Mouse (Mus musculus) neural tube, embryonic 15.5 days (tissue): ENCODE results near the gene Dazap1. TPM values are rescaled to one million over a fixed set of nuclear protein-coding genes. Genes with fewer than 3 reads are reported as not detected.

Experiments used
- ATAC-seq: fragments of 200-750 bp; cut with Nextera tagmentation; 2 replicates; pipeline ENCODE4 v1.8.0; 2017; ENCODE audit warnings: mild to moderate bottlenecking, moderate TSS enrichment, moderate library complexity; ENCODE audit not compliant: low FRiP score
- H3K27ac ChIP-seq: fragments of 300-500 bp; sonication (generic); replicated peaks from 2 replicates; pipeline ENCODE4 v1.5.1; 2015; ENCODE audit warnings: mild to moderate bottlenecking, inconsistent platforms
- H3K27me3 ChIP-seq: fragments of 300-500 bp; sonication (generic); replicated peaks from 2 replicates; pipeline ENCODE4 v1.6.1; 2015; ENCODE audit warnings: inconsistent platforms
- H3K36me3 ChIP-seq: fragments of 300-500 bp; sonication (generic); 2 replicates; pipeline ENCODE4 v1.6.1; 2015; ENCODE audit warnings: inconsistent platforms
- H3K4me1 ChIP-seq: fragments of 300-500 bp; sonication (generic); 2 replicates; pipeline ENCODE4 v1.6.1; 2015; ENCODE audit warnings: inconsistent platforms
- H3K4me2 ChIP-seq: fragments of 300-500 bp; sonication (generic); 2 replicates; pipeline ENCODE4 v1.6.1; 2015; ENCODE audit warnings: inconsistent platforms, mild to moderate bottlenecking, moderate library complexity
- H3K4me3 ChIP-seq: fragments of 300-500 bp; sonication (generic); replicated peaks from 2 replicates; pipeline ENCODE4 v1.5.1; 2015; ENCODE audit warnings: mild to moderate bottlenecking, inconsistent platforms
- H3K9ac ChIP-seq: fragments of 300-500 bp; sonication (generic); replicated peaks from 2 replicates; pipeline ENCODE4 v1.6.1; 2015; ENCODE audit warnings: mild to moderate bottlenecking, inconsistent platforms
- H3K9me3 ChIP-seq: fragments of 300-500 bp; sonication (generic); replicated peaks from 2 replicates; pipeline ENCODE4 v1.6.1; 2016; ENCODE audit warnings: inconsistent platforms
- WGBS: fragments of 180-500 bp; shearing (Covaris S2); methylation state at CpG from one replicate; pipeline ENCODE4 v1.1.7; 2015; ENCODE audit warnings: mixed read lengths; 5-methylcytosine and 5-hydroxymethylcytosine counted together
- polyA plus RNA-seq: library from polyadenylated mRNA; unstranded; fragments of >200 nt; fragmentation: Nextera tagmentation; extraction: Ambion mirVana; gene quantifications from 2 replicates; pipeline ENCODE4 v1.2.1, GENCODE M21; 2015

Gene Dazap1
- polyA plus RNA-seq, 1 experiment from 2014 or later: 48.6 TPM

DNA sequence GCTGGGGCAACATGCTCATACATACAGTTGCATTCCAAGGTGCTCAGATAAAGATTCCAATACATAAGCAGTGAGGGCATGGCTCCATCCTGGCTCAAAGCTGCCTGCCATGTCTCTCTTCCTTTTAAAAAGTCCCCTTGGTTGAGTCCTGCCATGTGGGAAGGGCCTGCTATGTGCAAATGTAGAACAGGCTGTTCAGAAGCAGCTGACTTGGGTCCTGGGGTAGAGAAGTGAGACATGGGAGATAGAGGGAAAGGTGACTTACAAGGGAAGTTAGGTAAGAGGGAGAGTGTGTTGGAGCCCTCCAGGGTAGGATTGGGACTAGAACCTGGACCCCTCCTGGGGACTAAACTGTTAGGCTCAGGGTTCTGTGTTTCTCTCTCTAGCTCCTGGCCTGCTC lies 9.3 kb upstream of the Dazap1 start:
- Histone ChIP-seq H3K4me1 (peaks cover 37% of the 10 kb centered on the region), H3K27ac (no peak overlapping the region), H3K4me2 (no peak overlapping the region), H3K9me3 (no peaks in the 10 kb centered on the region), H3K9ac (0 out of 2 replicates have a peak overlapping the region, but pooled peaks have one; percentile 11), H3K36me3 (peaks cover 43% of the 10 kb centered on the region), H3K4me3 (no peak overlapping the region), H3K27me3 (no peaks in the 10 kb centered on the region)
- no peak for ATAC-seq

DNA sequence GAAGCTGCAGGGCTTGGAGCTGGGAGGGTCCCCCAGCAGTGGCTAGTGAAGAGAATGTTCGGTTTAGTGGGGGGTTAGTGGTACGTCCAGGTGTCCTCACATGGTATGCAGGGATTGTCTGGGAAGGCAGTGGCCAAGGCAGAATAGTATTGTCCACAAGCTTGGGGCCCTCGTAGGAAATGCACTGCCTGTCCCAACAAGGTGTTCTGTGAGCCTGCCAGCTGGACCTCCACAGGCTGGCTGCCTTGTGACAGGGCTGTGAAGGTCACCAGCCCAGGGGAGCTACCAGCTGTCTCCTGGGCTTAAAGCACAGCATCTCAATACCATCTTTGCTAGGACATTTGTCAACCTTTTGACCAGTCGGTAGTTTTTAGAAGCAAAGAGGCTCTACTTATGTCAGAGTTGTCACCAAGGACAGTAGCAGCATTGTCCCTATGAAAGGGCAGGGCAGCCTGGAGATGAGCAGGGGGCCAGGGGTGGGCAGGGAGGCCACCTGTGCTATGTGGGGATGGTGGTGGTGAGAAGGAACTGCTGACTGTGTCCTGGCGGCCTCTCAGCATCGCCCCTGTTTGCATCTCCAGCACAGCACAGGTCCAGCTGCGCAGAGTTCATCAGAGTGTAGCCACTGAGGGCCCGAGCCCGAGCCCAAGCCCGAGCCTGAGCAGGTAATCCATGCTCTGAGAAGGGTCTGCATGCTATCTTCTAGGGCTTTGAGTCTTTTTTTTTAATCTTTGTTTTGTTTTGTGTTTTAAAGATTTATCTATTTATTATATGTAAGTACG lies 8.6 kb upstream of the Dazap1 start:
- Histone ChIP-seq H3K4me2 (no peak overlapping the region), H3K36me3 (peaks cover 47% of the 10 kb centered on the region), H3K9me3 (no peaks in the 10 kb centered on the region), H3K9ac (0 out of 2 replicates have a peak overlapping the region, but pooled peaks have one; percentile 11), H3K27ac (no peak overlapping the region), H3K4me1 (peaks cover 36% of the 10 kb centered on the region), H3K27me3 (no peaks in the 10 kb centered on the region), H3K4me3 (no peak overlapping the region)
- ATAC-seq: no peak
- WGBS: 95% methylated on average over 11 of the region's 11 CpGs

DNA sequence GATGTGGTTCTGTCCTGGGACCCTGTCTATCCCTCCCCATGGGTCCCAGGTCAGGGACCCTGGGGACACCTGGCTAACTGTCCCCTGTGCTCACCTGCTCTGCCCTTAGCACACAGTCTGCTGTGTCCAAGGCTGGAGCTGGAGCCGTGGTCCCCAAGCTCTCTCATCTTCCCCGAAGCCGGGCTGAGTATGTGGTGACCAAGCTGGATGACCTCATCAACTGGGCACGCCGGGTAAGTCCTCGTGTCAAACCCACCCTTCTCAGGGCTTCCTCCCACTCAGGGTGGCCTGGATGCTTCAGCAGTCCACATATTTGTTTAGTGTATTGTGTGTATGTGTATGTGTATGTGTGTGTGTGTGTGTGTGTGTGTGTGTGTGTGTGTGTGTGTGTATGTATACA lies 7.7 kb upstream of the Dazap1 start:
- peaks cover 55% of the 10 kb centered on the region for H3K36me3 ChIP-seq
- H3K4me1 ChIP-seq: peaks cover 31% of the 10 kb centered on the region
- no peak for ATAC-seq
- H3K27me3 ChIP-seq: no peaks in the 10 kb centered on the region
- no peak overlapping the region for H3K4me2 ChIP-seq
- no peak overlapping the region for H3K27ac ChIP-seq
- H3K9ac ChIP-seq: no peak overlapping the region
- no peak overlapping the region for H3K4me3 ChIP-seq
- WGBS: 86% methylated on average over 6 of the region's 6 CpGs
- H3K9me3 ChIP-seq: no peaks in the 10 kb centered on the region

DNA sequence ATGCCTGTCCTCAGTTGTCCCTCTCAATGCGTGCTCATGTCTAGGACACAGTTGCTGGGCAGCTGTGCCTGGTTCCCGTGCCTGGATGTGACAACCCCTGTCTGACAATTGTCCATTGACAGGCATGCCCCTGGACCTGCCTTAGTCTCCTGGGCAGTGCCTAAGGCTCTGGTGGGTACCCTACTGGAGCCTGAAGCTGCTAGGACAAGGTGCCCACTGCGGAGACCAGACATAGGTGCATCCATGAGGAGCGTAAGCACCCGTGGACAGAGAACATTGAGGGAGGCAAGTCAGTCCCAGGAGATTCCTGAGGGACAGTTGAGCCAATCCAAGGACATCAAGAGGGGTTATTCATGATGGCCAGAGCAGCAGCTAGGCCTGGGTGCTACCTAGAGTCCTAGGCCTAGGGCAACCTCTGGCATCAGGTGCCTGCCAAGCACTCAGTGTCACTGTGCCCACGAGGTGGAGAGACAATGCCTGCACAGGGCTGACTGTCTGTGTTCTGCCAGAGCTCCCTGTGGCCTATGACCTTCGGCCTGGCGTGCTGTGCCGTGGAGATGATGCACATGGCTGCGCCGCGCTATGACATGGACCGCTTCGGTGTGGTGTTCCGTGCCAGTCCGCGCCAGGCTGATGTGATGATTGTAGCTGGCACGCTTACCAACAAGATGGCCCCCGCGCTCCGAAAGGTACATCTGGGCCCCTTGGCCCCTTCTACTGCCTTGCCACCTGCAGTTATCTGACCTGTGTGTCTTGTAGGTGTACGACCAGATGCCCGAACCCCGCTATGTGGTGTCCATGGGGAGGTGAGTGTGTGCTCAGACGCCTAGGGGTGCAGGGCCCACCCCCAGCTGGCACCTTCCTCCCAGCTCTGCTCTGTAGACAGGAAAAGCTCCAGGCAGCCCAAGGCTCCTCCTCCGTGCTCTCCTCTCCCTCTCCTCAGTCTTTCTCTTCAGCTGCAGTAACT lies 6.7 kb upstream of the Dazap1 start:
- no peaks in the 10 kb centered on the region for H3K9me3 ChIP-seq
- no peak overlapping the region for H3K4me3 ChIP-seq
- H3K27ac ChIP-seq: no peak overlapping the region
- no peaks in the 10 kb centered on the region for H3K27me3 ChIP-seq
- ATAC-seq: no peak
- no peak overlapping the region for H3K9ac ChIP-seq
- WGBS: 97% methylated on average over 26 of the region's 26 CpGs
- H3K4me2 ChIP-seq: no peak overlapping the region
- peaks cover 59% of the 10 kb centered on the region for H3K36me3 ChIP-seq
- peaks cover 39% of the 10 kb centered on the region for H3K4me1 ChIP-seq

DNA sequence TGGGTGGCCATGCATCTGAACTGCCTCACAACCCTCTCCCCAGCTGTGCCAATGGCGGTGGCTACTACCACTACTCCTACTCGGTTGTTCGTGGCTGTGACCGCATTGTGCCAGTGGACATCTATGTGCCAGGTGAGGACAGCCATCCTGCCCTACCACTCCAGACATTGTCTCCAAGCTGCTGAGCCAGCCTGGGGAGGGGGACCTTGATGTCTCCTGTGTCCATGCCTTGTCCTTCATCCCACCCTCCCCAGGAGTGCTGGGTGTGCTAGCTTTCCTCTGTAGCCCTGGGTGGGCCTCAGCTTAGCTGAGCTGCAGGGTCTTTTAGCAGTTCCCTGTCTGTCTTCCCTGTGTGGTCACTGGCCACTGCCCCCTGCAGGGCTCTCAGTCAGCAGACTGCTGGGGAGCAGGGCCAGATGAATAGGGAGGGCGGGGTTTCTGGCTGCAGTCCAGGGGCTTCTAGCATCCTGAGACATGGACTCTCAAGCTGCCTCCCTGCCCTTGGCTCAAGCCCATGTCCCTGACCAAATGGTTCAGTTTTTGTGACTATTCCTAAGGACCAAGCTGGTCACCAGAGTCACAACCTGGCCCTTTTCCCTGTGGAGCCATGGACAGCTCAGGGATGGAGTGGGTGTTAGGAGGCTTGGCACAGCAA lies 5.3 kb upstream of the Dazap1 start:
- Histone ChIP-seq H3K9me3 (no peaks in the 10 kb centered on the region), H3K27me3 (no peaks in the 10 kb centered on the region), H3K4me3 (no peak overlapping the region), H3K36me3 (peaks cover 59% of the 10 kb centered on the region), H3K4me1 (peaks cover 39% of the 10 kb centered on the region), H3K27ac (no peak overlapping the region), H3K4me2 (no peak overlapping the region), H3K9ac (no peak overlapping the region)
- ATAC-seq: no peak
- 94% methylated on average over 5 of the region's 5 CpGs for WGBS

DNA sequence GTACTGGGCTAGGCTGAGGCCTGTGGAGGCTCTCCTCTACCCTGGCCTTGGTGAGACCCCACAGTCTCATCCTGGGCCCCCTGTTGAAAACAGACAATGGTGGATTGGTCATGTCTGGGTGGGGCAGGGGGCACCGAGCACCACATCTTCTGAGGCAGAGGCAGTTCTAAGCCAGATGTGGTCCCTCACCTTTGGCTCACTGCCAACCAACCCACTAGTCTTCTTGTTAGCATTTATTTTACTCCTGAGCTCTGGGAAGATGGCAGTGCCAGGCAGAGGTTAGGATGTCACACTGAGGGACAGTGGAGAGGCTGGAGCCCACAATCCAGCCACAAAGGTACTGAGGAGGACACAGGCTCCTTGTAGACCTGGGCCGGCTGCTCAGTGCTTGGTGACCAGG lies 3.4 kb upstream of the Dazap1 start:
- Histone ChIP-seq H3K27ac (no peak overlapping the region), H3K27me3 (no peaks in the 10 kb centered on the region), H3K4me1 (peaks cover 41% of the 10 kb centered on the region), H3K36me3 (peaks cover 55% of the 10 kb centered on the region), H3K9me3 (no peaks in the 10 kb centered on the region), H3K9ac (no peak overlapping the region; the same call in 1 of the 2 replicates), H3K4me2 (no peak overlapping the region), H3K4me3 (no peak overlapping the region)
- ATAC-seq: no peak
- WGBS: 84% methylated on average over 2 of the region's 2 CpGs

DNA sequence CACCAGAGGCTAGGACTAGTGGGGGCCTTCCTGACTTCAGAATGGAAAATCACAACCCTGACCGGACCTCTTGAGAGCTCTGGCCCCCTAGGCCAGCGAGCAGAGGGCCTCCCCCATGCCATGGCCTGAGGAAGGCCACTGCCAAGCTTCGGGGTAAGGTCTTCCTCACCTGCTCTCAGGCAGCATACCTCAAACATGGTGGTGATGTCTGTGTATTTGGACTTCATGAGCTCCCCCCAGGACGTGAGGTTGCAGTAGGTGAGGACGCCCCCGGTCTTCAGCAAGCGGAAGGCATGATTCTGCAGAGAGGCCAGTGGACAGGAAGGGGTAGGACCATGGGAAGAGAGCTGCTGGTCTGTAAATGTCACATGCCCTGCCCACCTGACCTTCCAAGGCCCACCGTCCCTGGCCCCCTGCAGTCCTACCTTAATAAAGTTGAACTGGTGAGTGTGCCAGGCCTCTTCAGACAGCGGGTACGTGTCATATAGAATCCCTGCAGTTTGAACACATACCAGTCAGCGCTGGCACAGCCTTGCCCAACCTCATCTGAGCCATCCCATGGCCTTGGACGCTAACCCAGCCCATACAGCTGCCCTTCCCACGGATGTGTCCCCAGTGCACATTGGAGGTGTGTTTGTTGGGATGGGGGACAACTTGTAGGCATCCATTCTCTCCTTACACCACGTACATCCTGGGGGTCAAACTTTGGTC lies 2.4 kb upstream of the Dazap1 start:
- Histone ChIP-seq H3K4me1 (peaks cover 41% of the 10 kb centered on the region), H3K4me2 (peak overlapping the region; percentile 91), H3K36me3 (peaks cover 46% of the 10 kb centered on the region), H3K27me3 (no peaks in the 10 kb centered on the region), H3K27ac (no peak overlapping the region), H3K4me3 (no peak overlapping the region), H3K9ac (no peak overlapping the region), H3K9me3 (no peaks in the 10 kb centered on the region)
- 92% methylated on average over 14 of the region's 14 CpGs for WGBS
- ATAC-seq: no peak

DNA sequence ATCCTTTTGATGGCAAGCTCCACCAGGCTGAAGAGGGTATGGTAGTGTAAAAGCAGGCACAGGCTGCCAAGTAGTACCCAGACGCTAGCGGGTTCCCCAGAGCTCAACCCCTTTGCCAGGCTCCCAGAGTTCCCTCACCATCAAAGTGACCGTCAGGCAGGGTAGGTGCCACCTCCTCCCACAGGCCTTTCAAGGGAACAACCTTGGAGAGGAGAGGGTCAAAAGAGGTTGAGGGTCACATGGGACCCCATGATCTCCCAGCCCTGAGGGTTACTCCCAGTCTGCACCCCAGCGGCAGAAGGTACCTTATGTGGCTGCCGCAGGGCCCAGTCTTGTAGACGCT lies 1.9 kb upstream of the Dazap1 start:
- no peak overlapping the region for H3K27ac ChIP-seq
- no peaks in the 10 kb centered on the region for H3K27me3 ChIP-seq
- H3K4me2 ChIP-seq: peak overlapping the region; percentile 91
- ATAC-seq: no peak
- peaks cover 40% of the 10 kb centered on the region for H3K36me3 ChIP-seq
- H3K9ac ChIP-seq: peak overlapping the region; percentile 59; the same call in 1 of the 2 replicates
- H3K9me3 ChIP-seq: no peaks in the 10 kb centered on the region
- peak overlapping the region; percentile 51; the same call in 1 of the 2 replicates for H3K4me3 ChIP-seq
- 81% methylated on average over 6 of the region's 6 CpGs for WGBS
- H3K4me1 ChIP-seq: peaks cover 45% of the 10 kb centered on the region

DNA sequence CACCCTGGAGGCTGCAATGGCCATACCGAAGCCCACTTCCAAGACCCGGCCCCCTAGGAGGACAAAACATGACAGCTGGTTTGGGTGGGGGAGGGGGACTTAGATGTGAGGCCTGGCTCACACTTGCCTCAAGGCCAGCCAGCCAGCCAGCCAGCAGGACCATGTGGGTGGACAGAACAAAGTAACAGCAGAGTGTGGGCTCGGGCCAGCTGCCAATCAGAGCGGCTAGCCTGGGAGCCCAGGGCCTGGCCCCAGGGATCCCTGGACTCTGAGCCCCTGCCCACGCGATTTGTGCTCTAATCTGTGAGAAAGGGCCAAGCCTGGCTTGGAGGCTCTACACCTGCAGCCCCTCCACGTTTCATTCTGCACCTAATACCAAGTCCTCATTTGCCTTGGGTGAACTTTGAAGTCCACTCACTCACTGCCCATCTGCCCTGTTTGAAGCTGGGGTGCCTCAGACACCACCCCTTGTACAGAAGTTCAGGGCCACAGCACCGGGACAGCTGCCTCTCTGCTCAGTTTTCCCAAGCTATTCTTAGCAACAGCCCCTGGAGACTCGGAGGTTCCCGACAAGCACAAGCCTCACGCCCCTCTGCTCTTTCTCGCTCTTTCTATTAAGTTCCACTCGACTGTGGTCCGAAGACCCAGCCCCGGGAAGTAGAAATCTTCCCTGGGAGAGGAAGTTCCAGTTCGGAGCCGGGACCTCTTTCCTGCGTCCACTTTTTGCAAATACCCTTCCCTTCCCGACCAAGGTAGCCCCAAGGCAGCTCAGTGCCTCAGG lies 1.2 kb upstream of the Dazap1 start:
- Histone ChIP-seq H3K9me3 (no peaks in the 10 kb centered on the region), H3K27ac (peak overlapping the region; percentile 88), H3K4me1 (peaks cover 46% of the 10 kb centered on the region), H3K27me3 (no peaks in the 10 kb centered on the region), H3K4me2 (peak overlapping the region; percentile 91), H3K4me3 (peak overlapping the region; percentile 51), H3K9ac (peak overlapping the region; percentile 59), H3K36me3 (peaks cover 34% of the 10 kb centered on the region)
- ATAC-seq: no peak
- 5% methylated on average over 19 of the region's 19 CpGs for WGBS

DNA sequence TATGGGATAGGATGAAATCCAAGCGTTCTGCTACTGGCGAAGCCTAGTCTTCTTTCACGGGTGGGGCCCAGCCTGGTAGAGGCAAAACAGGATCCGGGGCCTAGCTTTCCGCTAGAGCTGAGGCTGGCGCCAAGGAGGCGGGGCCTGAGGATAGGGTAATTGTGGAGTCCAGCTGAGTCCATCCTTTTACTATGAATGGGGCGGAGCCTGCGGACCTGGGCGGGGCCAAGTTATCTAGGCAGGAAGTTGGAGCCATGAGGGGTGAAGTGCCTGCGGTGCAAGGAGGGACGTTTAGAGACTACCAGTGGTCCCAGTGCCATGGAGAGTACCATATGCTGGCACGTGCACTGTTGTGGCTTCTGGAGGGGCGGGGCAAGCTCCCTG lies 291 bp downstream of the Dazap1 start:
- no peaks in the 10 kb centered on the region for H3K9me3 ChIP-seq
- H3K4me3 ChIP-seq: peak overlapping the region; percentile 51
- under 1% methylated on average over 14 of the region's 14 CpGs for WGBS
- H3K27me3 ChIP-seq: no peaks in the 10 kb centered on the region
- H3K9ac ChIP-seq: peak overlapping the region; percentile 59
- peak overlapping the region; percentile 91 for H3K4me2 ChIP-seq
- H3K27ac ChIP-seq: peak overlapping the region; percentile 88
- ATAC-seq: peak; percentile 53
- peaks cover 54% of the 10 kb centered on the region for H3K4me1 ChIP-seq
- peaks cover 20% of the 10 kb centered on the region for H3K36me3 ChIP-seq
